Mouse (Mus musculus) gastrocnemius, postnatal 4 days (tissue): ENCODE measurements around the gene Six5. TPM values are rescaled to one million over a fixed set of nuclear protein-coding genes. Genes with fewer than 3 reads are reported as not detected.

Experiments
- DNase-seq, 2 experiments: peaks; one replicate each; pipeline ENCODE4 v3.0.0; 2021 to 2022; ENCODE audit warnings: low spot score in 2 of 2, mixed read lengths in 2 of 2
- microRNA-seq: library from miRNA; unstranded; fragments of <30 nt; microRNA quantifications from one replicate; pipeline ENCODE4 v1.2.0, GENCODE M21; 2021
- total RNA-seq, 2 experiments: library from RNA; stranded (reverse); gene quantifications; 2 replicates each; pipeline ENCODE4 v1.2.3; 2021

Gene Six5
- total RNA-seq, 2 experiments from 2014 or later: 13.5 to 14.7 TPM

DNA sequence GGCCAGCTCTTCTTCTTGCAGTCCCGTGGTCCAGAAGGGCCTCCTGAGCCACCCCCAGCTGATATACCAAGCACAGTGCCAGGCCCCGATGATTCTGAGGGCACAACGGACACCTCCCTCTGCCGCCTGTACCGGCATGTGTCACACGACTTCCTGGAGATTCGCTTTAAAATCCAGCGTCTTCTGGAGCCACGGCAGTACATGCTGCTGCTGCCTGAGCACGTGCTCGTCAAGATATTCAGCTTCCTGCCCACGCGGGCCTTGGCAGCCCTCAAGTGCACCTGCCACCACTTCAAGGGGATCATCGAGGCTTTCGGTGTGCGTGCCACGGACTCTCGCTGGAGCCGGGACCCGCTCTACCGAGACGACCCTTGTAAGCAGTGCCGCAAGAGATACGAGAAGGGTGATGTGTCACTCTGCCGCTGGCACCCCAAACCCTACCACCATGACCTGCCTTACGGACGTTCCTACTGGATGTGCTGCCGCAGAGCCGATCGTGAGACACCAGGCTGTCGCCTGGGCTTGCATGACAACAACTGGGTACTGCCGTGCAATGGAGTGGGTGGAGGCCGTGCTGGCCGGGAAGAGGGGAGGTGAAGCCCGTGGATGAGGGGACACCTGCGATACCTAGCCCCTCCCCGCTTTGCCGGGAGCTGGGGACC, 42.4 kb downstream of the Six5 start:
- DNase-seq: no peak

DNA sequence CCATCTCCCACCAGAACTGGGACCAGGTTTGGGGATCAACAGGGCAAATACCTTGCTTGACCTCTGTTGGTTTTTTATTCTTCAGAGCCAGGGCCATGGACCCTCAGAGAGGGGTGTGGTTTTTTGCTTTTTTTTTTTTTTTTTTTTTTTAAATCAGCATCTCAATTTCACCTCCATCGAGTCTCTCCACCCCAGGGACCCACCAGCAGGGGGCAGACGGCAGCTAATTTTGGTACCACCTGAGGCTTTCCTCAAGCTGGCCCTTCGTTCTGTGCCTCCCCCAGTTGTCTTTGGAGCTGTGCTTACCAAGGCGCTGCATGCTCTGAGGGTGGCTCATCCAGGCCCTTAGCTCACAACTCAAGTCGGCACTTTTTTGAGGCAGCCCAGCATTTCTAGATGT, 43.0 kb downstream of the Six5 start:
- no peak for DNase-seq

DNA sequence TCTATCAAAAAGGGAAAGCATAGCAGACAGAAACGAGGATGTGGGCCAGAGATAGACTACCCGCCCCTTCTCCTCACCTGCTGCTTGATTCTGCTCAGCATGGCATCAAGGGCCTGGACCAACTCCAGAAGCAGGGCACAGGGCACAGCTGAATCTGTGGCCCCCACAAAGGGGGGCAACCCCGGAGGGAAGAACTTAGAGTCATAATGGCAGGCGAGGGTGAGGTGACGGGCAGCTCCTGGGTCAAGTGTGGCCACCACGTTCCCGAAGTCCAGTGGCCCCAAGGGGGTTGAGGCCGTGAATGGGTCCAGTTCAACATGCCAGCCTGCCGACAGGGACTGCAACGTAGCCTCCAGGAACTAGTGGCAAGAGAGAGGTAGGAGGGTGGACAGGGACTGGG, 52.4 kb downstream of the Six5 start:
- DNase-seq: no peak

DNA sequence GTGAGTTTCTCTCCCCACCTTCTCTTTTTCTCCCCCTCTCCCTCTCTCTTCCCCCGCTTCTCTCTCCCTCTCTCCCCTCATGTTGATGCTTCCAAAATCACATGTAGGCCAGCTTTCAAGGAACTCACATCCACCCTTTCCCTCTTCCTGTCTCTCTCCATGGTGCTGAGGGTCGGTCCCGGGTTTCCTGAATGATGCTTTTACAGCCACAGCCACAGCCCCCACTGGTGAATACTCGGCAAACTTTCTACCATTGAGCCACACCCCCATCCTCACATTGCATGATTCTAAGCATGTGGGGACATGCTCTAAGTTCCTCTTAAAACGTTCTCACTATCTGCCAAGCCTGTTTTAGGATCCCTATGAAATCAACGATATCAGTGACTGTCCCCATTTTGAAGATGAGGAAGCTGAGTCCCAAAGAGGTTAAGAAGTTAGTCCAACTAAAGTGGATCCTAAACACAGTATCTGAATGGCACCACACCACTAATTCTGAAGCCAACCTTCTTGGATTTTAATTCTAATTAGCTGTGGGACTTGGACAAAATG, 53.2 kb downstream of the Six5 start:
- DNase-seq: no peak

Small RNAs within 50 kb of the gene (microRNA-seq; reads per million reads assigned to microRNA genes)
- 5.3 reads per million, percentile 18 among the genes with 10 or more reads in this experiment for gene Mir3100

Other genes starting within 250 kb of the Six5 start
- gene Pglyrp1, start 223.3 kb upstream of the Six5 start, total RNA-seq: 1 to 10 TPM; 2.6 TPM
- 10 to 100 TPM; 12.5 to 15.7 TPM for gene Ccdc61, start 184.2 kb upstream of the Six5 start, total RNA-seq
- gene Nova2, start 168.7 kb upstream of the Six5 start, total RNA-seq: 1 to 10 TPM; 4.0 to 4.2 TPM
- gene Nanos2, start 107.2 kb upstream of the Six5 start, total RNA-seq: not detected
- gene Mypop, start 103.3 kb upstream of the Six5 start, total RNA-seq: 1 to 10 TPM; 3.2 to 3.7 TPM
- 10 to 100 TPM; 36.6 to 38.1 TPM for gene Irf2bp1, start 90.5 kb upstream of the Six5 start, total RNA-seq
- gene Foxa3, start 71.1 kb upstream of the Six5 start, total RNA-seq: under 1 TPM in 1 of 2 experiments, not detected in 1; 0.13 TPM
- 10 to 100 TPM; 61.4 to 63.8 TPM for gene Sympk, start 70.2 kb upstream of the Six5 start, total RNA-seq
- gene Rsph6a, start 39.9 kb upstream of the Six5 start, total RNA-seq: not detected
- gene Dmwd, start 18.4 kb upstream of the Six5 start, total RNA-seq: 10 to 100 TPM; 52.4 to 55.4 TPM
- 100 to 1,000 TPM; 287 to 292 TPM for gene Dmpk, start 10.7 kb upstream of the Six5 start, total RNA-seq
- gene Gm4969, start 23.8 kb downstream of the Six5 start, total RNA-seq: under 1 TPM; 0.34 to 0.62 TPM
- gene Fbxo46, start 25.3 kb downstream of the Six5 start, total RNA-seq: 1 to 10 TPM; 8.0 to 8.4 TPM
- 1 to 10 TPM; 7.7 to 8.8 TPM for gene Qpctl, start 54.7 kb downstream of the Six5 start, total RNA-seq
- gene Snrpd2, start 55.1 kb downstream of the Six5 start, total RNA-seq: 100 to 1,000 TPM in 1 of 2 experiments, 10 to 100 TPM in 1; 85.4 to 103 TPM
- gene Gipr, start 71.5 kb downstream of the Six5 start, total RNA-seq: under 1 TPM; 0.13 to 0.15 TPM
- 10 to 100 TPM; 17.0 to 18.1 TPM for gene Eml2, start 81.8 kb downstream of the Six5 start, total RNA-seq
- 1 to 10 TPM; 2.2 to 2.7 TPM for gene Gpr4, start 117.9 kb downstream of the Six5 start, total RNA-seq
- 10 to 100 TPM; 30.7 to 31.3 TPM for gene Opa3, start 133.7 kb downstream of the Six5 start, total RNA-seq
- 10 to 100 TPM; 65.3 to 71.9 TPM for gene Vasp, start 177.2 kb downstream of the Six5 start, total RNA-seq
- gene Ppm1n, start 185.5 kb downstream of the Six5 start, total RNA-seq: not detected
- gene Rtn2, start 188.0 kb downstream of the Six5 start, total RNA-seq: 100 to 1,000 TPM; 473 to 501 TPM
- gene Fosb, start 215.5 kb downstream of the Six5 start, total RNA-seq: 1 to 10 TPM; 2.5 to 3.8 TPM